Mouse (Mus musculus) thymus, postnatal 0 days (tissue): ENCODE results near the gene Chst1. TPM values are rescaled to one million over a fixed set of nuclear protein-coding genes. Genes with fewer than 3 reads are reported as not detected.

Experiments
- DNase-seq: peaks from one replicate; pipeline ENCODE4 v3.0.0-alpha.2; 2015; ENCODE audit warnings: low spot score
- polyA plus RNA-seq: library from polyadenylated mRNA; unstranded; fragments of >200 nt; fragmentation: Nextera tagmentation; extraction: Ambion mirVana; gene quantifications from 2 replicates; pipeline ENCODE4 v1.2.1, GENCODE M21; 2015

Gene Chst1
- polyA plus RNA-seq, 1 experiment from 2014 or later: 1.7 TPM

DNA sequence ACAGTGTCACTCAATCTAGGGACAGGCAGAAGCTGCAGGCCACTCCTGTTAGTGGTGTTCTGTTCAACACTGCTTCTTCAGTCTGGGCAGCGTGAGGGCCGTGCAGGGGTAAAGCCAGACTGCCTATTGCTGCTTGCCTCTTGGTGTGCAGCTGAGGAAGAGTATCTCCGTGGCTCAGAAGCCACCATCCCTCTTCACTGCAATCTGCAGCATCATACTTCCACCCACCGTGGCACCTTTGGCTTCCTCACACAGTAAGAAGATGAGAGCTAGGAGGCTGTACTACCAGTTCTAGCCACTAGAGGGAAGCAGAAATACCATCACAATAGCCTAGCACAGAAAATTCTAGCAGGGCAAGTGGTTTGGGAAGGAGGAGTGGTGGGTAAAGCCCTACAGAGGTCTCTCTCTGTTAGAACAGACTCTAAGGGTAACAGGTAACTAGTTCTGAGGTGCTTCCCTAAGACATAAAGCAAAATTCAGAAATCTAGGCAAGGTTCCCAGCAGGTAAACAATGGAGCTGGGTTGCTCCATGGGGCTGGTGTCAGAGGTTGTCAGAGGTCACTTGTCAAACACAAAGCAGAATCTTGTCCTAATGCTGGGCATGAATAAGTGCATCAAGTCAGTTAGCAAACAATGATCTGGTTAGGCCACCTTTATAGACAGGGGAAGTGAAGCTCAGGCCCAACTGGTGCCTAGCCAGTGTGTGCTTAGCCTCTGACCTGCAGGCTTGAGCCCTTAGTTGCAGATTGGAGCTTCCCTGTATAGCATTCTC lies 9.5 kb downstream of the Chst1 start:
- DNase-seq: peak; percentile 66

DNA sequence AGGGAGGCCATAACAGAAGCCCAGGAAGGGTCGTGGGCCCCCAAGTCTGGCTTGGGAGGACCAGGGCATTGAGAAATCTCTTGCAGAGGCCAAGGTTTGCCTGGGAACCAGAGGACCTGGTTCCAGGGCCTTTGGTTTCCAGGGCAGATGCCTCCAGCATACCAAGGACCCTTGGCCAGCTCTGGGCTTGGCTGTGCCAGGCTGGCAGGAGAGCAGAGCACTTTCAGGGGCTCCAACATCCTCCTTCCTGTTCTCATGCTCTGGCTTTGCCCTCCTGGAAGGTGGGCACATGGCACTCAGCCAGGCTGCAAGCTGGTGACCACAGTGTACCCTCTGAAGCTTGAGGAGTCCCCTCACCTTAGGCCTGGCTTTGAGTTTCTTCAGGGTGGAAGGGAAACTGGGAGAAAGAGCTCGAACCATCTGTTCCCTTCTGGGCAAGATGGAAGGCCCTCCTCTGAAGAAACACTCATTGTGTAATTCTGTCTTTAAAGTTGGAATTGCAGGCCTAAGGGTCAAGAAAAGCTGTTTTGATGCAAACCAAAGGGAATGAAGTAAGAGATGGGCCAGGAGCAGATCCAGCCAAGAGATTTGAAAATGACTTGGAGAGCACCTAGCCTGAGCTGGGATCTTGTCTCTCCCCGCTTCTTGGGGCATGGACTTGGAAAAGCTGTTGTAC lies 10.3 kb downstream of the Chst1 start:
- no peak for DNase-seq

DNA sequence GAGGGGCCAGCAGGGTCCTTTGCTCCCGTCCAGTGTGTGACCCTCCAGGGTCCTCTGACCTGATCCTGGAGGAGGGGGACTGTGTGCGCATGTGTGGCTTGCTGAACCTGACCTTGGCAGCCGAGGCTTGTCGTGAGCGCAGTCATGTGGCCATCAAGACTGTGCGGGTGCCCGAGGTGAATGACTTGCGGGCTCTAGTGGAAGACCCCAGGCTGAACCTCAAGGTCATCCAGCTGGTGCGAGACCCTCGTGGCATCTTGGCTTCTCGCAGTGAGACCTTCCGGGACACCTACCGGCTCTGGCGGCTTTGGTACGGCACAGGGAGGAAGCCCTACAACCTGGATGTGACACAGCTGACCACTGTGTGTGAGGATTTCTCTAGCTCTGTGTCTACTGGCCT lies 14.1 kb downstream of the Chst1 start:
- DNase-seq: no peak

DNA sequence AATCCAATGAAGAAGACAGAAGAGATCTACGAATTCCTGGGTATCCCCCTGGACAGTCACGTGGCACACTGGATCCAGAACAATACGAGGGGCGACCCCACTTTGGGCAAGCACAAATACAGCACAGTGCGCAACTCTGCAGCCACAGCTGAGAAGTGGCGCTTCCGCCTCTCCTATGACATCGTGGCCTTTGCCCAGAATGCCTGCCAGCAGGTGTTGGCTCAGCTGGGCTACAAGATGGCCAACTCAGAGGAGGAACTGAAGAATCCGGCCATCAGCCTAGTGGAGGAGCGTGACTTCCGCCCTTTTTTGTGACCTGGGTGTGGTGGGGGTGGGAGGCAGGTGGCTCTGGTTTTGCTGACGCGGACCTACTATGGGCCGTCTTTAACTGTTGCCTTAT lies 14.6 kb downstream of the Chst1 start:
- no peak for DNase-seq

- no peak for DNase-seq
Measured at GRCm38 (mm10) chr2:92617077-92617756, 17.7 kb downstream of the Chst1 start.

DNA sequence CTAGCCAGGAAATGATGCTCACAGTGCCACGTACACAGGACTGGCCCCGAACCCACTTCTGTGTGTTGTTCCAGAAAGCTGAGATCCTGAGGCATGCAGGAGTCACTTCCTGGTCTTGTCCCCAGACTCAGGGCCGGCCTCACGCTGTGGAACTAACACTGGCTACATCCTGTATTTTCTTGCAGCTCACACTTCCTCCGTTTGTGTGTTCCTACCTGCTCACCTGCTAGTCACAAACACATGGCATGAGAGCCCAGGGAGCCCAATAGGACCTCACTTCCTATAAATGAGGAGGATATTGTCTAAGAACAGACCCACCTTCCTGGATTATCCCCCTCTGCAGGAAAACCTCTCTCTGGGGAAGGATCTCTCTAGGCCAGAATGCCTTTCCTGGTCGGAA lies 18.5 kb downstream of the Chst1 start:
- DNase-seq: no peak

GRCm38 (mm10) chr2:92627633-92628032 lies 28.1 kb downstream of the Chst1 start:
- no peak for DNase-seq

- DNase-seq: no peak
Measured at GRCm38 (mm10) chr2:92630799-92631198, 31.3 kb downstream of the Chst1 start.

DNA sequence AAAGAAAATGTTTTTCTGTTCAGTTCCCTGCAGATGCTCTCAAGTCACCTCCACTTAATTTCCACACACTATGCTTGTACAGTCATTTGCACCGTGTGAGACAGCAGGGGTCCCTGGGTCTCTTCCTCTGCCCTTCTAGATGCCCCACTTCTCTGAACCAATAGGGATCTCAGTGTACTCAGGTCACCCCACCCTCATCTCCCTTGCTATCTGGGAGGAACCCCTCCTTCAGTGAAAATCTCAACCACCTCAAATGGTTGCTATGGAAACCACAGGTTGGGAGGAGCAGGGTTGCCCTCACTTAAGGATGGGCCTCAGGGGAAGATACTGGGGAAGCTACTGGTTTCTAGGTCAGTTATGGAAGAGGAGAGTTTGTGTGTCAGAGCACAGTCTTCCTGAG lies 32.5 kb downstream of the Chst1 start:
- DNase-seq: no peak

GRCm38 (mm10) chr2:92640555-92640954 lies 41.0 kb downstream of the Chst1 start:
- DNase-seq: no peak

- no peak for DNase-seq
Measured at GRCm38 (mm10) chr2:92645282-92646037, 46.0 kb downstream of the Chst1 start.

GRCm38 (mm10) chr2:92649154-92649801 lies 49.8 kb downstream of the Chst1 start:
- peak; percentile 20 for DNase-seq

DNA sequence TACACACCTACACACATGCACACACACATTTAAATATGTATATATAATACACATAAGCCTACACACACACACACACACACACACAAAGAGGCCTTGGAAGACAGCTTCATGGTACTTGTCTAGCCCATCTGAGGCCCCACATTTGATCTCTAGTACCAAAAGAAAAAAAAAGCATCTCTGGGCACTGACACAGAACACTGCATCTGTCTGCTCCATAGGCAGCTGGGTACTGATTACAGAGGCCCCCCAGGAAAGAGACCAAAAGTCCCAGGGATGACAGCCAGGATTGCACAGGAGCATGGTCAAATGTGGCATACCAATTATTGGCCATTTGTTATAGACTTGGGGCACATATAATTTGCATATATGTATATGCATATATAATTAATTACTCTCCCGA lies 50.9 kb downstream of the Chst1 start:
- no peak for DNase-seq

DNA sequence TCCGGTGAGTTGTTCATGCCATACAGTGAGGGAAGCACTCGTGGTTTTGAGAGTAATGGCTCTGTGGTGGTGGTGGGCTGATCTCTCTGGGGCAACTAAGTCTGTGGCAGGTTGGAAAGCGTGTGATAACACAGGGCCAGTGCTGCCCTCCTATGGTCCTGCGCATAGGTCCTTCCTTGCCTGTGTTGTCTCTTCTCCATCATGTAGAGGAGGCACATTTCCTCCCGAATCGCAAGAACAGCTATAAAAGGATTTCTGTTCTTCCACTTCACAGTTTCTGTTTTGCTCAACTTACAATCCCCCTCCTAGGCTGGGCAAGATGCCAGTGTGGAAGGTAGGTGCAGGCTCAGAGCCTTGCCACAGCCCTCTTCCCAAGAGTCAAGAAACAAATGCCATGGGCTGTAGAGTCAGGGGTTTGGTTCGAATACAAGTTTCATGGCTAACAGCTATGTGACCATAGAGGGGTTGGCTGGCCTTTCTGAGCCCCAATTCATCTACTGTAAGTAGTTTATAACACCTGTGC lies 51.8 kb downstream of the Chst1 start:
- no peak for DNase-seq

- no peak for DNase-seq
Measured at GRCm38 (mm10) chr2:92657189-92657588, 57.7 kb downstream of the Chst1 start.

GRCm38 (mm10) chr2:92658293-92659150 lies 59.0 kb downstream of the Chst1 start:
- DNase-seq: no peak

- no peak for DNase-seq
Measured at GRCm38 (mm10) chr2:92659491-92660035, 60.1 kb downstream of the Chst1 start.

GRCm38 (mm10) chr2:92662534-92663068 lies 63.1 kb downstream of the Chst1 start:
- DNase-seq: no peak
